Mouse (Mus musculus) spleen, adult 2 months (tissue): ENCODE measurements around the gene Il12rb2.

Experiments
- CTCF ChIP-seq: fragments of 200-500 bp; IDR thresholded peaks from 2 replicates; pipeline ENCODE4 v1.5.1; 2011; ENCODE audit warnings: mild to moderate bottlenecking, inconsistent platforms; ENCODE audit not compliant: insufficient read depth, insufficient read length, insufficient replicate concordance; ENCODE audit errors: extremely low read depth
- POLR2A ChIP-seq: fragments of 200-500 bp; IDR thresholded peaks from 2 replicates; pipeline ENCODE4 v1.6.1; 2011; ENCODE audit warnings: low read depth, low read length, inconsistent platforms

- no peak for TF ChIP-seq POLR2A
- no peak for TF ChIP-seq CTCF
Observed at GRCm38 (mm10) chr6:67251095-67251494, 124.9 kb downstream of the Il12rb2 start.
